Mouse (Mus musculus) embryonic facial prominence, embryonic 10.5 days (tissue): ENCODE measurements around the gene Rere. TPM values are rescaled to one million over a fixed set of nuclear protein-coding genes. Genes with fewer than 3 reads are reported as not detected.

Source experiments
- DNase-seq: peaks from one replicate; pipeline ENCODE4 v3.0.0-alpha.2; 2017; ENCODE audit warnings: low spot score
- H3K27ac ChIP-seq: fragments of 300-500 bp; sonication (generic); replicated peaks from 2 replicates; pipeline ENCODE4 v1.5.1; 2016; ENCODE audit warnings: mild to moderate bottlenecking
- H3K27me3 ChIP-seq: fragments of 300-500 bp; sonication (generic); replicated peaks from 2 replicates; pipeline ENCODE4 v1.6.1; 2016; ENCODE audit warnings: low read depth, mild to moderate bottlenecking; ENCODE audit not compliant: poor library complexity, severe bottlenecking
- H3K36me3 ChIP-seq: fragments of 300-500 bp; sonication (generic); replicated peaks from 2 replicates; pipeline ENCODE4 v1.6.1; 2016; ENCODE audit warnings: mild to moderate bottlenecking, moderate library complexity
- H3K4me1 ChIP-seq: fragments of 300-500 bp; sonication (generic); 2 replicates; pipeline ENCODE4 v1.6.1; 2016
- H3K4me3 ChIP-seq: fragments of 300-500 bp; sonication (generic); 2 replicates; pipeline ENCODE4 v1.5.1; 2016; ENCODE audit warnings: mild to moderate bottlenecking, moderate library complexity
- H3K9me3 ChIP-seq: fragments of 300-500 bp; sonication (generic); 2 replicates; pipeline ENCODE4 v1.6.1; 2016; ENCODE audit warnings: mild to moderate bottlenecking
- WGBS: fragments of 180-500 bp; shearing (Covaris S2); methylation state at CpG from one replicate; pipeline ENCODE4 v1.1.7; 2016; 5-methylcytosine and 5-hydroxymethylcytosine counted together
- polyA plus RNA-seq: library from polyadenylated mRNA; unstranded; fragments of >200 nt; fragmentation: Nextera tagmentation; extraction: Ambion mirVana; gene quantifications from 2 replicates; pipeline ENCODE4 v1.2.1, GENCODE M21; 2016

The Rere gene
- polyA plus RNA-seq, 1 experiment from 2014 or later: 26.1 TPM

DNA sequence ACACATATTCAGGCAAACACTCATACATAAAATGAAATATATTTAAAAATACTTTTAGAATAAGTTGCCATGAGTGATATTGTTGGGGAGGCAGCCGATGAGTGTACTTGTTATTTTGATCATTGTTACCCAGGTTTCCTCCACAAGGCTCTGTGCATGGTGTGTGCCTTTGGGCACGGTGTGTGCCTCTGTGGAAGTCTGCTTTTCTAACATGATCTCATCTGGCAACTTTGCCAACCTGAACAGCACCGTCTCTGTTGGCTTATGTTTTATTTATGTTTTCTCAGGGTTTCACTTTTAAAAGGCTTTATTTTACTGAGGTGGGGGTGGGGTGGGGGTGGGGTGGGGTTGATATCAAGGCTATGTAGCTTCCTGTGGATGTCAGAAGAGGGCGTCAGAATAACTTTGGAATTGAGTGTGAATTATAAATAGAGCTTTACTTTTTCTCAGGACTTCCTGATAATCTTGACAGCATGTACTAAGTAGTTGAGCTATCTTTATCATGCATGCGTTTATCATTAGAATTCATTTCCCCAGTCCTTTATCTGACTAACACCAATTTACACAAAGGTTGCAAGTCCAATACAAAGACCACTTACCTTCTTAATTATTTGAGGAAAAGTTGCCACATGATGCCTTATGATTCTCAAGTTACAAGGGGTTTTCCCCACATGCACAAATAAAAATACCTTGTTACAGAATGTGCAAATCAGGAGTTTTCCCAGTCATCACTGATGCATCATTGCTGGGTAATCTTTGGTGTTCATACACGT lies 177.8 kb downstream of the Rere start:
- Histone ChIP-seq H3K27me3 (no peaks in the 10 kb centered on the region), H3K4me3 (no peak overlapping the region), H3K27ac (no peak overlapping the region), H3K9me3 (no peaks in the 10 kb centered on the region), H3K4me1 (peaks cover 77% of the 10 kb centered on the region), H3K36me3 (no peaks in the 10 kb centered on the region; the same call in 1 of the 2 replicates)
- WGBS: 81% methylated on average over 6 of the region's 6 CpGs
- DNase-seq: no peak

DNA sequence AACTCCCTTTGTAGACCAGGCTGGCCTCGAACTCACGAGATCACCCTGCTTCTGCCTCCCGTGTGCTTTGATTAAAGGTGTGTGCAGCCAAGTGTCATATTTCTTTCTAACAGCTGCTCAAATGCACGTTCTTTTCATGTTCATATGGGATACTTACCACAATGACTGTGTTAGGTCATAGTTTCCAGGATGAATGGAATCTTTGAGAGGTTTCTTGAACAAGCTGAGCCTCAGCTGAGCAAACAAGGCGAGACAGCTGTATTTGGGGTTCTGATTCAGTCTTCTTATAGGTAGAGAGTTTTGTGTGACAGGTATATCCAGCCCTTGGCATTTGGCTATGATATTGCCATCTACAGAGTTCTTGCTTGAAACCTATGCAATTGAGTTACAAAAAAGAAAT lies 179.0 kb downstream of the Rere start:
- no peaks in the 10 kb centered on the region for H3K9me3 ChIP-seq
- no peak for DNase-seq
- no peak overlapping the region for H3K4me3 ChIP-seq
- no peaks in the 10 kb centered on the region for H3K27me3 ChIP-seq
- H3K36me3 ChIP-seq: no peaks in the 10 kb centered on the region; the same call in 1 of the 2 replicates
- peaks cover 70% of the 10 kb centered on the region for H3K4me1 ChIP-seq
- no peak overlapping the region for H3K27ac ChIP-seq
- WGBS: 77% methylated on average over 5 of the region's 5 CpGs

DNA sequence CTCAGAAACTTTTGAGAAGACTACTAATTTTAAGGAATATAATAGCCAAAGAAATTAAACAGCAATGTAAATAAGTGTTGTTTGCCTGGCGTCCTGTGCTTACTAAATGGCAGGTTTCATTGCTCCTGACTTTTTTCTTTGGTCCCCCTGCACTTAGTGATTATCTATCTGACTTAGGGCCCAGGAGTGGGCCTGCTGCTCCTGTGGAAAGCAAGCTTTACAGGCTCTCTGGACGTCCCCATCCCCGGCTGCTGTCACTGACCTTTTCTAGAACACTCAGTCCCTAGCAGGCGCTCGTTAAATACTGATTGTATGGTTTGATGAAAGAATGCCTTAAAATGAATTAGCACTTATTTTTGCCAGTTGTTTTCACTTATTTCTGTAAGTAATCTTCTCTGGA lies 179.6 kb downstream of the Rere start:
- H3K9me3 ChIP-seq: no peaks in the 10 kb centered on the region
- DNase-seq: no peak
- no peak overlapping the region for H3K4me3 ChIP-seq
- H3K4me1 ChIP-seq: peaks cover 68% of the 10 kb centered on the region
- WGBS: 53% methylated on average over 5 of the region's 5 CpGs
- H3K27me3 ChIP-seq: no peaks in the 10 kb centered on the region
- H3K36me3 ChIP-seq: no peaks in the 10 kb centered on the region; the same call in 1 of the 2 replicates
- no peak overlapping the region for H3K27ac ChIP-seq

DNA sequence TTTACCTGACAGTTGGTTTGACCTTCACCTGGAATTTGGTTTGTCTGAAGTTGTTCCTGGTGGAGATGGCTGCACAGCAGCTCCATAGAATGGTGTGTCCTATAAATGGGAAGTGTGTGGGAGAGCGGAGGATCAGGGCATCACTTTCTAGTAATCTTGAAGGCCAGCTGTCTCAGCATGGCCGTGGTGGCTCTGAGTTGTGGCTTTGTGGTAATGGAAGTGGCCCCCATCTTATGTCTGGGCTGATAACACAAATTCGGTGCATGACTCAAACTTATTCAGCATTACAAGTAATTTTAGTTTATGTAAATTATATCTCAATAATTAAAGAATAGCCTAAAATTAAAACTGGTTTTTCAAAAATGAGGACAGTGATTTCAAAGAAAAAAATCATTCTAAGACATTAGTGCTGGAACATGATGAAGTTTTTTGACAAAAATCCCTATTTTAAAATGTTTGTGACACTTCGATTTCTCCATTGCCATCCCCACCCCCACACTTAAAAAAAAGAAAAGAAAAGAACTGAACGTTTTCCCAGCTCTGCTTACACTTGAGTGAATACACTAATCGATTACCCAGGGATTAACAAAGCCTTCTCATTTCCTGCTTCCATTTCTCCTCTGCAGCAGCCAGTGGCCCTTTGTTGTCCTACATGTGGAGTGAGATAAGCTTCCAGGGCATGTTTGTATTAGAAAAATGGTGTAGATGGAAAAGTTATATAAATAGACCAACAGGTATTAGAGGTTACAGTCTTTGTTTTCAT lies 180.2 kb downstream of the Rere start:
- no peaks in the 10 kb centered on the region for H3K9me3 ChIP-seq
- DNase-seq: no peak
- H3K4me1 ChIP-seq: peaks cover 62% of the 10 kb centered on the region
- no peak overlapping the region for H3K27ac ChIP-seq
- H3K27me3 ChIP-seq: no peaks in the 10 kb centered on the region
- no peaks in the 10 kb centered on the region; the same call in 1 of the 2 replicates for H3K36me3 ChIP-seq
- 36% methylated on average over 6 of the region's 6 CpGs for WGBS
- no peak overlapping the region for H3K4me3 ChIP-seq

DNA sequence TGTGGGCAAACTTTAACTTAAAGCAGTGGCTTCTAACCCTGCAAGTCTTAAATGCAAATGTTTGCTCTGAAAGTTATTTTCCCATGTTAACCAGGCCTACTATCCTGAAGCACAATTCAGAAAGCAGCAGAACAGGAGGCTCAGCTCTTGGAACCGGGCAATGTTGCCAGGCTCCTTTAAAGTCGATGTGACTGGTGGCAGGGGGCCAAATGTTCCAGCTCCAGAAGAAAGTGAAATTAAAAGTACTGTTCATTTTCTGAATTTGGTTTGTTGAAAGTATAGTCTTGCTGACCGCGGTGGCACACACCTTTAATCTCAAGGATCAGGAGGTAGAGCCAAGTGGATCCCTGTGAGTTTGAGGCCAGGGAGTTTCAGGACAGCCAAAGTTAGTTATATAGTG lies 180.9 kb downstream of the Rere start:
- Histone ChIP-seq H3K4me3 (no peak overlapping the region), H3K4me1 (peaks cover 61% of the 10 kb centered on the region), H3K9me3 (no peaks in the 10 kb centered on the region), H3K27me3 (no peaks in the 10 kb centered on the region), H3K27ac (0 out of 2 replicates have a peak overlapping the region, but pooled peaks have one; percentile 14), H3K36me3 (no peaks in the 10 kb centered on the region; the same call in 1 of the 2 replicates)
- WGBS: 77% methylated on average over 4 of the region's 4 CpGs
- DNase-seq: no peak

DNA sequence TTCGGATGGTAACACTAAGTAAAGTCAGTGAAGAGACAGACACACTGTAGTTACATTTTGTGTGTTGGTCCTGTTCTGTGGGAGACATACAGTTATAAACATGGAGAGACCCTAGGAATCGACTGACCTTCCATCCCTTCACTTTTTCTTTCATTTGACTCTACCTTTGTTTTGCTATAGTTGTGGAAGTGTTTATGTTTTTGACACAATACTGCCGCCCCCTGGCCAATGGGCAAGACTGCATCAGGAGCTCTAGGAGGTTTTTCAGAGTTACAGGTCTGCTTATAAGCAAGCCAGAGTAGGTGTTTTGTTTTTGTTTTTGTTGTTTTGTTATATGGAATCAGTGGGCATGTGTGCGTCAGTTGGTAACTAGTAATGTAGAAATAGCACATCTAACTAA lies 184.3 kb downstream of the Rere start:
- H3K36me3 ChIP-seq: peaks cover 27% of the 10 kb centered on the region
- H3K27ac ChIP-seq: no peak overlapping the region
- 53% methylated on average over 4 of the region's 4 CpGs for WGBS
- no peaks in the 10 kb centered on the region for H3K27me3 ChIP-seq
- DNase-seq: peak; percentile 59
- H3K4me3 ChIP-seq: no peak overlapping the region
- peaks cover 37% of the 10 kb centered on the region for H3K4me1 ChIP-seq
- H3K9me3 ChIP-seq: no peaks in the 10 kb centered on the region

DNA sequence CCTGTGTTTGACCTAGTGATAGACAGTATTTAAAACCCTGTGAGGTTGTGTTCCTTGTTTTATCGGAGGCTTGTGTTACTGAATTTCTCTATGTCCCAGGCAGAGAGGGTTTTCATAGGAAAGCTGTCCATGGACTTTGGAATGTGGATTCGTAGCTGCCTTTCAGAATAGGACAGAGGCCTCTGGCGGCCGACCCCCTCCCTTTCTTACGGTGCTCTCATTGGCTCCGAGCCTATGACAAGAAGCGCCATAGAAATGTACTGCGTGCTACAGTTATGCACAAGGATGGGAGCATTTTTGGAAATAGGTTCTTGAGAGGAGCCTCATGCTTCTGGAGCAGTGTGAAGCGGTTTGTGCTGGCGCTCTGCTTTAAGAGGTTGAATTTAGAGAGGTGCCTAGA lies 187.8 kb downstream of the Rere start:
- 88% methylated on average over 10 of the region's 10 CpGs for WGBS

DNA sequence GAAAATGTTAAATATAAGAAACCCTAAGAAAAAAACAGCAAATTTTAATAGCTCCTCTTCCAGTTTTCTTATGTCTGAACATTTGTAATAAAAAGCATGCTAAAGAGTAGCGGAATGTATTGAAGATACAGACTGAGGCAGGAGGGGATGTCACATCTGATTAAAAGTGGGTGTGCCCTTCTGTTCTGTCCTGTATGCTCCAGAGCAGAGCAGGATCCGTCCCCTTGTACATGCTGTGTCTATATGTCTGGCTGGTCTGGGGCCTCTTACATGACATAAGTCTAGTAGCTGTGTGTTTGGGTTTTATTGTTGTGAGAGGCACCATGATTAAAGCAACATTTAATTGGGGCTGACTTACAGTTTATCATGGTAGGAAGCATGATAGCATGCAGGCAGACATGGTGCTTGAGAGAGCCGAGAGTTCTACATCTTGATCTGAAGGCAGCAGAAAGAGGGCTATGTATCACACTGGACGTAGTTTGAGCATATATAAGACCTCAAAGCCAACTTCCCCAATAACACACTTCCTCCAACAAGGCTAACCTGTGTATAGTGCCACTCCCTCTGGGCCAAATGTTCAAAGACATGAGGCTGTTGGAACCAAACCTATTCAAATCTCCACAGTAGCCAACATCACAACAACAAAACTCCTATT lies 189.4 kb downstream of the Rere start:
- WGBS: 86% methylated on average over 4 of the region's 4 CpGs

More for the DNA sequence above, 187.8 kb downstream of the Rere start:
- no peak overlapping the region for H3K27ac ChIP-seq
- no peaks in the 10 kb centered on the region for H3K27me3 ChIP-seq
- peaks cover 55% of the 10 kb centered on the region for H3K36me3 ChIP-seq
- DNase-seq: no peak
- H3K9me3 ChIP-seq: no peaks in the 10 kb centered on the region
- H3K4me1 ChIP-seq: peaks cover 23% of the 10 kb centered on the region
- H3K4me3 ChIP-seq: no peak overlapping the region

DNA sequence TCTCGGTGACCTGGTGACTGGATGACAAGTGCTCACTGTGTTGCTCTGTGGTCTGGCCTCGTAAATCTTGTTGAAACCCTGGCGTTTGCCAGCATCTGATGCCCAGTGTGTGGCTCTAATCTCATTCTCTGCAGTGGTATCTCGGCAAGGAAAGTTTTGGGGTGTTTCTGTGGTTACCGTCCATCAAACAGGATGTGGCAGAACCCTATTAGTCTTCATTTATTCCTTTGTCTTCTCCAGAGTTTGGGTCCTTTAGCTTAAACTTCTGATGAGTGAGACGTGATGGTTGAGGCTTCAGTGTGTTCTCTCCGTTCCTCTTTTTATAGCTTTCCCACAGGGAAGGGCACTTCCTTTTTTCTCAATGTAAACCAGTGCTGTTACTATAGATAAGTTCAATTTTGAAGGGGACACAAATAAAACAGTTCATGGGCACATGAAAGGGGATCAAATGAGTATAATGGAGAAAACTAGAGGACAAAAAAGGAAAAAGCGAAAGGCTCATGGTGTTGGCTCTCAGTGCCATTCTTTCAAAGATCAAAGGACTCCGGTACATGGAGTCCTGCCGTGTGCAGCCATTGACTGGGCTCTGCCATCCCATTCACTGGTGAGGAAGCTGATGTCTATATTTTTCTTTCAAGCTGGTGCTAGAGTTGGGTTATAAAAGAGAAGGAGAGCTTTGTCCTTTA lies 191.4 kb downstream of the Rere start:
- Histone ChIP-seq H3K9me3 (no peaks in the 10 kb centered on the region), H3K27ac (no peak overlapping the region), H3K4me1 (peaks cover 10% of the 10 kb centered on the region), H3K4me3 (no peak overlapping the region), H3K36me3 (peaks cover 80% of the 10 kb centered on the region), H3K27me3 (no peaks in the 10 kb centered on the region)
- WGBS: 61% methylated on average over 10 of the region's 10 CpGs
- no peak for DNase-seq

More for the DNA sequence above, 189.4 kb downstream of the Rere start:
- Histone ChIP-seq H3K4me1 (peaks cover 17% of the 10 kb centered on the region), H3K9me3 (no peaks in the 10 kb centered on the region), H3K27me3 (no peaks in the 10 kb centered on the region), H3K27ac (no peak overlapping the region), H3K4me3 (no peak overlapping the region), H3K36me3 (peaks cover 63% of the 10 kb centered on the region)
- DNase-seq: no peak

DNA sequence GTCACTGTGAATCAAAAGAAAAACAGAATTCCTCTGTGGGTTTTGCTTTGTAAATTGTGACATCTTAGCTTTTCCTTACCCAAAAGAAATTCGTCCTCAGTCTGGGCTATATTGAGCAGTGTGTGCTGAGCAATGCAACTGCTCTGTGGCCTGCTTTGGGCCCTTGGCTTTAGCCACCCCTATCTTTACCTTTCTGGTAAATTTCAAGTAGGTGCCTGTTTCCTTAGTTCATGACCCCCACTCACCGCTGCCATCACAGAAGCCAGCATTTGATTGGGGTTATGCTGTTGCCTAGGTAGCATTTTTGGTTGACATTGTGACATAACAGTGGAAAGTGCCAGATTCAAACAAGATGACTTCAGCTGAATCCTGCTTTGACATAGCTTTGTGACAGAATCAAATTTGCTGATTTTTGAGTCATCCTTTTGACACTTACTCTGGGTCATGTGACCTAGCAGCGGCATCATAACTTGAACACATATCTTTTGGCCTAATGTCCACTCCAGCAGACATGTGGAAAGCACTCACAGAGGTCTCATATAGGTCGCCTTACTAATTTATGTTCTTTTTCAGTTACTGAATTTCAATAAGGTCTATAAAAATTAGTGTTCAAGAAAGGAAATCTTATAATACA lies 192.1 kb downstream of the Rere start:
- DNase-seq: no peak
- Histone ChIP-seq H3K9me3 (no peaks in the 10 kb centered on the region), H3K27me3 (no peaks in the 10 kb centered on the region), H3K4me1 (peaks cover 10% of the 10 kb centered on the region), H3K27ac (no peak overlapping the region), H3K36me3 (peaks cover 81% of the 10 kb centered on the region), H3K4me3 (no peak overlapping the region)
- 82% methylated on average over 4 of the region's 4 CpGs for WGBS

DNA sequence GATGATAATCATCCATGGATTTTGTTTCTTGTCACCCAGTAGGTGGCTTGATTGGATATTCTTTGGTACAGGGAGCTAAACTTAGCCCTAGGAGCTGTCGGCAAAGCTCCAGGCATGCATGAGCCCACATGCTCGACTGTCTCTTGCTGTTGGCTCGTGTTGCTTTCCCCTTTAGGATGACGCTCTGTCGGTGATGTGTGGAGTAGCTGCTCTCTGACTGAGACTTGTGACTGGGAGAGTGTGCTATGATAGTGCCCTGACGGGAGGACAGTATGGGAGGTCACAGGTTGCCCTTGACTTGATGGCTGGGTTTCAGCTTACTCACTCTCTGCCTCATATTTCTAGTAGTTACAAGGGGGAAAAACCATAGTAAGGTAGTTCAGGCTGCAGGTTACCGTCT lies 192.6 kb downstream of the Rere start:
- H3K36me3 ChIP-seq: peaks cover 81% of the 10 kb centered on the region
- no peak for DNase-seq
- H3K27me3 ChIP-seq: no peaks in the 10 kb centered on the region
- no peak overlapping the region for H3K4me3 ChIP-seq
- 86% methylated on average over 7 of the region's 7 CpGs for WGBS
- H3K27ac ChIP-seq: no peak overlapping the region
- no peaks in the 10 kb centered on the region for H3K9me3 ChIP-seq
- peaks cover 10% of the 10 kb centered on the region for H3K4me1 ChIP-seq

DNA sequence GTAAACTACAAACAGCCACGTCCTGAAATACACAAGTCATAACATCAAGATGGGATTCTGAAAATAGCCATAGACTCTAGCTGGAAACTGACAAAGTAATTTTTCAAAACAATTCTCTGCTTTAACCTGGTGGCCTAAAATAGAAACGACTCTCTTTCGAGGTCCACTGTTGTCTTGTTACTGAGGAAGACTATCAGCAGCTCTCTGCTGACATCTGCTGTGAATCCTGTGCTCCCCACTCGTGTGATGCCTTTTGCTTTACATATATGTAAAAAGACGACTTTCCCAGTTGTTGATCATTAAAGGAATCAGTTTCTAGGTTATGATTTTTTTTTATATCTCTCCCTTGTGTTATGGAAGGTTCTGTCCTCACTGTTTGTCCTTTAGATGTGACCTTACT lies 194.8 kb downstream of the Rere start:
- peaks cover 81% of the 10 kb centered on the region for H3K36me3 ChIP-seq
- H3K27ac ChIP-seq: no peak overlapping the region
- no peaks in the 10 kb centered on the region for H3K9me3 ChIP-seq
- no peak for DNase-seq
- peaks cover 10% of the 10 kb centered on the region for H3K4me1 ChIP-seq
- 79% methylated on average over 5 of the region's 5 CpGs for WGBS
- H3K4me3 ChIP-seq: no peak overlapping the region
- H3K27me3 ChIP-seq: no peaks in the 10 kb centered on the region
